Mouse (Mus musculus): ENCODE results near the gene Rnf111.
"Not testable (repeated sequence)": the region's sequence is repeated elsewhere in the genome, so short reads cannot be mapped to it uniquely, and the experiment has no call there.

The Rnf111 gene

GRCm38 (mm10) chr9:70496990-70497389, 6.5 kb downstream of the Rnf111 start:
- DNase-seq (ENCODE audit: low spot score in 2 of 2) = no peak

- DNase-seq (ENCODE audit: low spot score in 2 of 2) = no peak
Measured at GRCm38 (mm10) chr9:70493038-70493437, 10.5 kb downstream of the Rnf111 start.

GRCm38 (mm10) chr9:70491176-70491575, 12.3 kb downstream of the Rnf111 start:
- DNase-seq (ENCODE audit: low spot score in 2 of 2) = no peak

- no peak for DNase-seq (ENCODE audit: low spot score in 2 of 2)
Measured at GRCm38 (mm10) chr9:70487401-70487800, 16.1 kb downstream of the Rnf111 start.

- no peak for DNase-seq (ENCODE audit: low spot score in 2 of 2)
Measured at GRCm38 (mm10) chr9:70485840-70486239, 17.7 kb downstream of the Rnf111 start.

- DNase-seq (ENCODE audit: low spot score in 2 of 2) = no peak
Measured at GRCm38 (mm10) chr9:70483495-70483894, 20.0 kb downstream of the Rnf111 start.

- DNase-seq (ENCODE audit: low spot score in 2 of 2) = no peak
Measured at GRCm38 (mm10) chr9:70481872-70482271, 21.7 kb downstream of the Rnf111 start.

GRCm38 (mm10) chr9:70477229-70477628, 26.3 kb downstream of the Rnf111 start:
- no peak for DNase-seq (ENCODE audit: low spot score in 2 of 2)

GRCm38 (mm10) chr9:70475777-70476270, 27.7 kb downstream of the Rnf111 start:
- DNase-seq (ENCODE audit: low spot score in 2 of 2) = no peak

GRCm38 (mm10) chr9:70473400-70473799, 30.1 kb downstream of the Rnf111 start:
- DNase-seq (ENCODE audit: low spot score in 2 of 2) = no peak

- DNase-seq (ENCODE audit: low spot score in 2 of 2) = not testable (repeated sequence)
Measured at GRCm38 (mm10) chr9:70463091-70463490, 40.4 kb downstream of the Rnf111 start.

GRCm38 (mm10) chr9:70452371-70452770, 51.2 kb downstream of the Rnf111 start:
- no peak for DNase-seq (ENCODE audit: low spot score in 2 of 2)

- no peak for DNase-seq (ENCODE audit: low spot score in 2 of 2)
Measured at GRCm38 (mm10) chr9:70449072-70449471, 54.5 kb downstream of the Rnf111 start.

GRCm38 (mm10) chr9:70439959-70440358, 63.6 kb downstream of the Rnf111 start:
- DNase-seq (ENCODE audit: low spot score in 2 of 2) = no peak

- no peak for DNase-seq (ENCODE audit: low spot score in 2 of 2)
Measured at GRCm38 (mm10) chr9:70422661-70423060, 80.9 kb downstream of the Rnf111 start.

- peak; percentile 82 to 85 for DNase-seq (ENCODE audit: low spot score in 2 of 2)
Measured at GRCm38 (mm10) chr9:70421257-70422056, 82.1 kb downstream of the Rnf111 start, which contains the start of gene Ccnb2. Gene Ccnb2, minus strand, starts transcription at chr9:70421547.

GRCm38 (mm10) chr9:70416412-70416811, 87.1 kb downstream of the Rnf111 start:
- no peak for DNase-seq (ENCODE audit: low spot score in 2 of 2)

- no peak for DNase-seq (ENCODE audit: low spot score in 2 of 2)
Measured at GRCm38 (mm10) chr9:70413038-70413437, 90.5 kb downstream of the Rnf111 start.

GRCm38 (mm10) chr9:70410668-70411067, 92.9 kb downstream of the Rnf111 start:
- DNase-seq (ENCODE audit: low spot score in 2 of 2) = no peak

GRCm38 (mm10) chr9:70409743-70410142, 93.8 kb downstream of the Rnf111 start:
- DNase-seq (ENCODE audit: low spot score in 2 of 2) = no peak

- no peak for DNase-seq (ENCODE audit: low spot score in 2 of 2)
Measured at GRCm38 (mm10) chr9:70408791-70409190, 94.7 kb downstream of the Rnf111 start.

GRCm38 (mm10) chr9:70406596-70406995, 96.9 kb downstream of the Rnf111 start:
- DNase-seq (ENCODE audit: low spot score in 2 of 2) = no peak

GRCm38 (mm10) chr9:70401937-70402539, 101.5 kb downstream of the Rnf111 start:
- DNase-seq (ENCODE audit: low spot score in 2 of 2) = peak in 1 of 2 experiments; percentile 25

Data from frontal cortex, postnatal 10 days (tissue).